Mouse (Mus musculus): ENCODE data around the gene Cntnap2. TPM values are rescaled to one million over a fixed set of nuclear protein-coding genes. Genes with fewer than 3 reads are reported as not detected.
"Not testable (repeated sequence)": the region's sequence is repeated elsewhere in the genome, so short reads cannot be mapped to it uniquely, and the experiment has no call there.

Cntnap2 gene
- total RNA-seq, 2 experiments from 2014 or later, result 122 to 124 TPM

GRCm38 (mm10) chr6:47109582-47110220, 2050.5 kb downstream of the Cntnap2 start:
- no peak for DNase-seq (ENCODE audit: low spot score in 2 of 2)

DNA sequence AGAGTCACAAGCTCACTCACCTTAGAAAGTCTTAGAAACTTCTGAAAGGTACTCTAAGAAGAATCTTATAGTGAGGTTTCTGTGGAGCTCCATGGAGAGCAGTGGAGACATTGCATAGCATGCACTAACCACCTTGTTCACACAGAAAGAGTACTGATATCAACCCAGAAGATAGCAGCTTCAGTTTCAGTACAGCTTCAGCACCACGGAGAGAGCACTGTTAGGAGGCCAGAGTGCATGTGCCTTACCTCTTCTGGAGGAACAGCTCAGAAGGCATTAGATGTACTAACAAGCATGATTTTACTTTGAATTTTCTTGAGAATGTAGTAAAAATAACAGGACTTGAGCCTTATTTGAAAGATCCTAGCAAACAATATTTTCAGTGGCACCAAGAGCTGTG, 2074.9 kb downstream of the Cntnap2 start:
- DNase-seq (ENCODE audit: low spot score in 2 of 2), result not testable (repeated sequence)

DNA sequence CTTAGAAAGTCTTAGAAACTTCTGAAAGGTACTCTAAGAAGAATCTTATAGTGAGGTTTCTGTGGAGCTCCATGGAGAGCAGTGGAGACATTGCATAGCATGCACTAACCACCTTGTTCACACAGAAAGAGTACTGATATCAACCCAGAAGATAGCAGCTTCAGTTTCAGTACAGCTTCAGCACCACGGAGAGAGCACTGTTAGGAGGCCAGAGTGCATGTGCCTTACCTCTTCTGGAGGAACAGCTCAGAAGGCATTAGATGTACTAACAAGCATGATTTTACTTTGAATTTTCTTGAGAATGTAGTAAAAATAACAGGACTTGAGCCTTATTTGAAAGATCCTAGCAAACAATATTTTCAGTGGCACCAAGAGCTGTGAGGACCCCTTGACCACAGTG, 2093.9 kb downstream of the Cntnap2 start:
- not testable (repeated sequence) for DNase-seq (ENCODE audit: low spot score in 2 of 2)

GRCm38 (mm10) chr6:47174580-47175294, 2115.6 kb downstream of the Cntnap2 start:
- not testable (repeated sequence) for DNase-seq (ENCODE audit: low spot score in 2 of 2)

DNA sequence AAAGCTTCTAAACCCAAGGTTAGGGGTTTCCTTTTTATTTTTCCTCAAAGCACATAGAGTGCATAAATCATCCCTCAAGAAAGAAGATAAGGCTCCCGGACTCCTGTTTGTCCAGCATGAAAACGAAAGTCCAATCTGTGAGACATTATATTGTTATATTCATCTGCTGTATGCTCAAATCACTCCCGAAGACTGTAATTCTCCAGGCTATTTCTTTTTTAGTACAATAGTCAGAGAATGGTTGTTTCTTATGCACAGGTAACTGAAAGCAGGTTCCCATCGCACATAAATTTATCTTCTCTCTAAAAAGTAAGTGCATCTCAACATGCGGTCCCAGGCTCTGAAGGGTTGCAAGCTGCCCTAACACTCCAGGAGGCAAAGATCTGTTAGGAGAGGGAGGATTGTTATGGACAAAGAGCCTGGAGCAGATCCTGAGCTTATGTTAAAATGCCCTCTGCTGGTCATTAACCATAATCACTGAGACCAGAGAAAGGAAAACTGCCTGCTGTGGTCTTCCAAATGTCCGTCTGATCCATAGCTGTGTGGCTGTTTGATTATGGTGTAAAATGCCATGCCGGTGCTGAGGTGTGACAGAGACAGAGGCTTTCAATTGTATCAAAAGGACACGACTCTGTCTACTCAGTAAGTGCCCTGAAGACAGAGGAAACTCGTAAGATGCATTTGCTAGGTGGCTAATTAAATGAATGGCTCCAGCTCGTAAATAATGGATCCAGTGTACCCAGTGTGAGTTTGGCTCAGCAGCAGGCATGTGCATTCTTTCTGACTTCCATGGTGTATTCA, 2116.4 kb downstream of the Cntnap2 start:
- DNase-seq (ENCODE audit: low spot score in 2 of 2), result peak in 1 of 2 experiments; percentile 8

DNA sequence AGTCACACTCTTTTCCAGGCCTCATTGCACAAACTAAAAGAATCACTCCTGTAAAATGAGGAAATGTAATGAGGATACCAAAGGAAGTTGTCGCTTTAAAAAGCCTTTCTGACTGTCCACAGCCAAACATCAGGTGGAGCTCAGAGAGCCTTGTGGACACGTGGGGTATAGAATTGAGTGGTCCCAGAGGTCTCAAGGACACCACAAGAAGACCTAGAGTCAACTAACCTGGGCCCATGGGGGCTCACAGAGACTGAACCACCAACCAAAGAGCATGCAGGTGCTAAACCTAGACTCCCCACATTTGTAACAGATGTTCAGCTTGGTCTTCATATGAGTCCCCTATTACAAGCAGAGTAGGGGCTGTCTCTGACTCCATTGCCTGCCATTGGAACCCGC, 2117.0 kb downstream of the Cntnap2 start:
- DNase-seq (ENCODE audit: low spot score in 2 of 2), result not testable (repeated sequence)

DNA sequence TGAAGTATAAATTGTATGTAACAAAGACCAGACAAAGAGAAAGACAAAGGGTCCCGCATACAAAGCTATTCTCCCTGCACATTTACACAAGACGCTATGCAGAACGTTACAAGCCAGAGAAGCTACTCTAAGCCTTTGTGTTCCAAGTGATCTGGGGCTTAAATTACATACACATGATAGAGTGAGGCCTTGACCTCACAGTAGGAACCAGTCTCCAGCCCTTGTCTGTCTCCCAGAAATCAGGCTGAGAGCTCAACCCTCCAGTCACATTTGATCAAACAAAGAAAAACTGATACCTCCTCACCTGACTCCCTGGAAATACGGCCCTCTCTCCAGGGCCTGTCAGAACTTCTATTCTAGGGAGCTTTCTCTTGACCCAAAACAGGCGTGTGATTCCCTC, 2122.2 kb downstream of the Cntnap2 start:
- not testable (repeated sequence) for DNase-seq (ENCODE audit: low spot score in 2 of 2)

DNA sequence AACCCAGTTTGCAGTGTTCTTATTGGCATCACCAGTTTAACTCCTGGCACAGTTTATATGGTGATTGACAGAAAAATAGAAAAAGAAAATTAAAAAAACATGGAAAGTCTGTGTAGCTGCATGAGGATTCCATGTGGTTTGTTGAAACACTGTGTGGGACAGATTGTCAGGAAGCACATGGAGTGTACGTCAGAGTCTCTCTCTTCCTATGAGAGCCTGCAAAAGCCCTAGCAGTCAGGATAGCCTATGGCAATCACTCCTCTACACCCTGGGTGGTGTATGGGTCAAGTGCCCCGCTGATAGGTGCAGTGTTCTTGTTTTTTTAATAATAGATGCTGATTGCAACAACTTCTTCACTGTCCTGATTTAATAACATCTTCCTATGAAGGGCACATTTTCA, 2123.1 kb downstream of the Cntnap2 start:
- DNase-seq (ENCODE audit: low spot score in 2 of 2), result no peak

DNA sequence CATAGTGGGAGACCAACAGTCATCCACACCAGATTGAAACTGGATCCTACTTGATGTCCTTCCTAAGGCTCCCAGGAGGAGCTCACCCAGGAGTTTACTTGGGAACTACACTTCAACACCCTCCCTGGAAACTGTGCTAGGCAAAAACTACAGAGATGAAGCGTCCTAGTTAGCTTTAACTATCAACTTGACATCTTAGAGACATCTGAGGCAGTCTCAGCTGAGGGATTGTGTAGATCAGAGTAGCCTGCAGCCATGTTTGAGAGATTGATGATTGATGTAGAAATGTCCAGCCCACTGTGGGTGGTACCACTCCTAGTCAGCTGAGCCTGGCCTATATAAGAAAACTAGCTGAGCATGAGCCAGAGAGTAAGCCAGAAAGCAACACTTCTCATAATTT, 2123.6 kb downstream of the Cntnap2 start:
- no peak for DNase-seq (ENCODE audit: low spot score in 2 of 2)

GRCm38 (mm10) chr6:47183850-47184249, 2124.7 kb downstream of the Cntnap2 start:
- DNase-seq (ENCODE audit: low spot score in 2 of 2), result not testable (repeated sequence)

GRCm38 (mm10) chr6:47188193-47188592, 2129.0 kb downstream of the Cntnap2 start:
- peak; percentile 58 to 63 for DNase-seq (ENCODE audit: low spot score in 2 of 2)

GRCm38 (mm10) chr6:47188596-47188995, 2129.4 kb downstream of the Cntnap2 start:
- not testable (repeated sequence) for DNase-seq (ENCODE audit: low spot score in 2 of 2)

DNA sequence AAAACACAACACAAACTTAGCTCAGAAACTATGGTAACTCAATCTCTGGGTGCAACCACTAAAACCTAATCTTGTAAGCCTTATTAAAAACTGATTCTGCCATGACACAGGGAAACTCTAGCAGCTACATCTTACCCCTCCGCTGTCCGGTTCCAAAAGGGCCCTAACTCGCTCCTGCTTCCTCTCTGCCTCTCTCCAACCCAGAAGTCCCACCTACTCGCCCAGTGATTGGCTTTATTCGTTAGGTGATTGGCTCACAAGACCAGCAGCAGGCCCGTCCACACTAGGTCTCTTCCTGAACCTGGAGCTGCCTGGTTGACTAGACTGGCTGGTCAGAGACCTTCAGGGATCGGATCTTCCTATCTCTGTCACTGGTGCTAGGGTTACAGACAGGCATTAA, 2131.1 kb downstream of the Cntnap2 start:
- DNase-seq (ENCODE audit: low spot score in 2 of 2), result no peak

GRCm38 (mm10) chr6:47191277-47191800, 2132.2 kb downstream of the Cntnap2 start:
- peak; percentile 70 to 77 for DNase-seq (ENCODE audit: low spot score in 2 of 2)

DNA sequence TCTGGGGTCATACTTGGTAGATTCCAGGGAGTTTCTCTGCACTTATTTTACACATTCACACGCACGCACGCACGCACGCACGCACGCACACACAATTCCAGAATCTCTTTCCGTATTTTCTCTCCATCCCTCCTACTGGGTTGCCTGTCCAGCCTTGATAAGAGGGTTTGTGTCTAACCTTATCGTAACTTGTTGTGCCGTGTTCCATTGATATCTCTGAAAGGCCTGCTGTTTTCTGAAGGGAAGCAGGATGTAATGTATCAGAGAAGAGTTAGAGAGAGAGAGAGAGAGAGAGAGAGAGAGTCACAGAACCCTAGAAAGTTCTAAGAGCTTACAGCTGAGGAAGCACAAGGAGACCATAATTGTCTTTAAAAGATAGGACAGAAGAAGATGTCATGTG, 2132.8 kb downstream of the Cntnap2 start:
- DNase-seq (ENCODE audit: low spot score in 2 of 2), result no peak

DNA sequence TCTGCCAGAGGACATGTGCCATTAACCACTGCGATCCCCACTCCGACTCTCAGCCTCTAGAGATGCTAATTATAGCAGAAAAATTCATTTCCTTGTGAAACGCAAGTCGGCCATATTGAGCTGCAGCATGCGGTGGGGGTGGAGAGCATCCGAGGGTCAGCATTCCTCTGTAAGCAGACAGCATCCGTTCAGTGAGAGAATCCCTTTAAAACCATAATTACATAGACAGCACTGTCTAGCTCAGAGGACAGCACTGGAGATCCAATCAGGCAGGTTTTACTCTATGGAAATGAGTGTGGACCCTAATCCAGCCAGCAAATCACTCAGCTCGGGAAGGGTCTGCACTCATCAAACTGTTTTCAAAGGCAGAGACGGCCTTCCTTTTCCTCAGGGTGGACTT, 2133.3 kb downstream of the Cntnap2 start:
- DNase-seq (ENCODE audit: low spot score in 2 of 2), result no peak

GRCm38 (mm10) chr6:47197570-47197969, 2138.4 kb downstream of the Cntnap2 start:
- DNase-seq (ENCODE audit: low spot score in 2 of 2), result no peak

DNA sequence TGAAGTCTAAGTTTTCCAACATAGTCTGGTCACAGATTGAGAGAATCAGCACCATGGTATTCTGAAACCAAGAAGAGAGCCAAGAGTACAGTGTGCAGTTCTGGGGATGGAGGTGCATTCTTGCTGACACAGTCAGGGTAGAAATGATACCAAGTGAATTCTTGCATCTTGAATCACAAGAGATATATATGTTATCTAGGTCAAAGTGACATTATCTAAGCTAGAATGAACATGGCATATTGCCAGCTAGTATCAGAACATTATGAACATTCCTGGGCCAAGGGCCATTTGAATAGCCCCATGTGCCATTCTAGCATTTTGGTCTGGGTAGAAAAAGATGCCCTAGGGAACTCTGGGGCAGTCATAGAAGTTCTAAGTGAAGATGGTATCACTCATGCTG, 2141.5 kb downstream of the Cntnap2 start:
- no peak for DNase-seq (ENCODE audit: low spot score in 2 of 2)

- no peak for DNase-seq (ENCODE audit: low spot score in 2 of 2)
These were observed 2148.9 kb downstream of the Cntnap2 start for GRCm38 (mm10) chr6:47208031-47208430.

DNA sequence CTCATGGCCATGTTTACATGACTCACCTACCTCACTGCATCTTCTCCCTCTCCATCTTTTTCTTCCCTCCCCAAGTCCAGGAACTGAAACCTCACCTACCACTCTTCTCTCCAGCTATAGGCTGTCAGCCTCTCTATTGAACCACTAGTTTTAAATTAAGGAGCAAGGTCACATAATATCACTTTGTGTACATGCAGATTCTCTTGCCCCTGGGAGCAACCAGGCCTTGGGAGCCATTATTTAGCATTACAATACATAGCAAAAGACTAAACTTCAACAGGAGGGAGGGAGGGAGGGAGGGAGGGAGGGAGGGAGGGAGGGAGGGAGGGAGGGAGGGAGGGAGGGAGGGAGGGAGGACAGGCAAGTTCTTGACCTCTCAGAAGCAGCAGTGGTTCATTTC, 2155.6 kb downstream of the Cntnap2 start:
- DNase-seq (ENCODE audit: low spot score in 2 of 2), result no peak

GRCm38 (mm10) chr6:47223578-47223977, 2164.4 kb downstream of the Cntnap2 start:
- DNase-seq (ENCODE audit: low spot score in 2 of 2), result not testable (repeated sequence)

GRCm38 (mm10) chr6:47225391-47225790, 2166.2 kb downstream of the Cntnap2 start:
- DNase-seq (ENCODE audit: low spot score in 2 of 2), result not testable (repeated sequence)

All from layer of hippocampus, postnatal 10 days (tissue).